Mouse (Mus musculus) mature B cell (primary cell): ENCODE measurements around the gene Sh3glb1.

Experiments
- in situ Hi-C: fragments of 300-500 bp; cut with MboI; formaldehyde crosslinking; loops from 2 replicates; pipeline ENCODE4 v1.14.3; 2019

Sh3glb1 gene

GRCm38 (mm10) chr3:144715033-144715432, 5.1 kb downstream of the Sh3glb1 start:
- in situ Hi-C loops: loop anchor here (25.0 kb wide), 1 partner anchor 1953 kb away; the partner anchor contains the start of gene Gtf2b

- in situ Hi-C loops: loop anchor here (25.0 kb wide), 1 partner anchor 1952 kb away; the partner anchor contains the start of gene Gtf2b
These were observed 5.5 kb downstream of the Sh3glb1 start for GRCm38 (mm10) chr3:144714606-144715005.

- in situ Hi-C loops: loop anchor here (25.0 kb wide), 1 partner anchor 1952 kb away; the partner anchor contains the start of gene Gtf2b
These were observed 6.0 kb downstream of the Sh3glb1 start for GRCm38 (mm10) chr3:144714126-144714525.

GRCm38 (mm10) chr3:144711607-144712206, 8.4 kb downstream of the Sh3glb1 start:
- in situ Hi-C loops: loop anchor here (25.0 kb wide), 1 partner anchor 1949 kb away; the partner anchor contains the start of gene Gtf2b

- in situ Hi-C loops: loop anchor here (25.0 kb wide), 1 partner anchor 1946 kb away; the partner anchor contains the start of gene Gtf2b
These were observed 11.5 kb downstream of the Sh3glb1 start for GRCm38 (mm10) chr3:144708612-144709011.

- in situ Hi-C loops: loop anchor here (25.0 kb wide), 1 partner anchor 1942 kb away; the partner anchor contains the start of gene Gtf2b
These were observed 16.2 kb downstream of the Sh3glb1 start for GRCm38 (mm10) chr3:144703959-144704358.

GRCm38 (mm10) chr3:144698790-144699433, 21.2 kb downstream of the Sh3glb1 start:
- in situ Hi-C loops: no loop called here

GRCm38 (mm10) chr3:144697942-144698341, 22.2 kb downstream of the Sh3glb1 start:
- in situ Hi-C loops: no loop called here

GRCm38 (mm10) chr3:144697154-144697553, 23.0 kb downstream of the Sh3glb1 start:
- in situ Hi-C loops: no loop called here

- in situ Hi-C loops: no loop called here
These were observed 25.2 kb downstream of the Sh3glb1 start for GRCm38 (mm10) chr3:144694941-144695340.

GRCm38 (mm10) chr3:144694040-144694439, 26.1 kb downstream of the Sh3glb1 start:
- in situ Hi-C loops: no loop called here

GRCm38 (mm10) chr3:144692052-144692451, 28.1 kb downstream of the Sh3glb1 start:
- in situ Hi-C loops: no loop called here

GRCm38 (mm10) chr3:144689236-144689635, 30.9 kb downstream of the Sh3glb1 start:
- in situ Hi-C loops: no loop called here

GRCm38 (mm10) chr3:144688284-144688683, 31.9 kb downstream of the Sh3glb1 start:
- in situ Hi-C loops: no loop called here

- in situ Hi-C loops: no loop called here
These were observed 32.5 kb downstream of the Sh3glb1 start for GRCm38 (mm10) chr3:144687618-144688017.

GRCm38 (mm10) chr3:144686146-144686545, 34.0 kb downstream of the Sh3glb1 start:
- in situ Hi-C loops: no loop called here

GRCm38 (mm10) chr3:144683136-144683814, 36.9 kb downstream of the Sh3glb1 start:
- in situ Hi-C loops: no loop called here

GRCm38 (mm10) chr3:144681542-144681941, 38.6 kb downstream of the Sh3glb1 start:
- in situ Hi-C loops: no loop called here

- in situ Hi-C loops: no loop called here
These were observed 40.4 kb downstream of the Sh3glb1 start for GRCm38 (mm10) chr3:144679701-144680159.

- in situ Hi-C loops: no loop called here
These were observed 41.0 kb downstream of the Sh3glb1 start for GRCm38 (mm10) chr3:144679137-144679536.

GRCm38 (mm10) chr3:144677751-144678150, 42.4 kb downstream of the Sh3glb1 start:
- in situ Hi-C loops: no loop called here

GRCm38 (mm10) chr3:144676249-144676648, 43.9 kb downstream of the Sh3glb1 start:
- in situ Hi-C loops: no loop called here
